Mouse (Mus musculus) heart, adult 2 months (tissue): Measurements from ENCODE around the gene Zfp738. TPM values are rescaled to one million over a fixed set of nuclear protein-coding genes. Genes with fewer than 3 reads are reported as not detected.
A peak's percentile ranks its signal among the peaks of the same experiment; 100 is the strongest.

Source experiments
- DNase-seq, 2 experiments: peaks; one replicate each; pipeline ENCODE4 v3.0.0; 2021
- H3K27ac ChIP-seq: fragments of 200-600 bp; 2 replicates; pipeline ENCODE4 v1.8.1; 2022
- H3K27me3 ChIP-seq: fragments of 200-500 bp; 2 replicates; pipeline ENCODE4 v1.6.1; 2012; ENCODE audit warnings: mild to moderate bottlenecking, low read length, inconsistent platforms, mixed read lengths; ENCODE audit not compliant: control insufficient read depth, insufficient read depth
- H3K36me3 ChIP-seq: fragments of 200-500 bp; 2 replicates; pipeline ENCODE4 v1.6.1; 2012; ENCODE audit warnings: low read length, inconsistent platforms; ENCODE audit not compliant: control insufficient read depth, insufficient read depth
- H3K4me1 ChIP-seq: fragments of 200-500 bp; 2 replicates; pipeline ENCODE4 v1.6.1; 2011; ENCODE audit warnings: low read length; ENCODE audit not compliant: control insufficient read depth, insufficient read depth
- H3K4me3 ChIP-seq: fragments of 200-600 bp; 2 replicates; pipeline ENCODE4 v1.8.1; 2022
- H3K79me2 ChIP-seq: fragments of 200-500 bp; replicated peaks from 2 replicates; pipeline ENCODE4 v1.6.1; 2012; ENCODE audit warnings: mild to moderate bottlenecking, inconsistent platforms, low read length, moderate library complexity, mixed read lengths; ENCODE audit not compliant: control insufficient read depth, insufficient read depth
- H3K9ac ChIP-seq: fragments of 200-500 bp; 2 replicates; pipeline ENCODE4 v1.6.1; 2012; ENCODE audit warnings: low read depth, mild to moderate bottlenecking, control low read depth, inconsistent platforms, low read length, mixed read lengths
- CTCF ChIP-seq: fragments of 200-600 bp; IDR thresholded peaks from 2 replicates; pipeline ENCODE4 v1.8.1; 2022; ENCODE audit warnings: antibody characterized with exemption, mild to moderate bottlenecking, moderate library complexity
- EP300 ChIP-seq: fragments of 200-500 bp; IDR thresholded peaks from 2 replicates; pipeline ENCODE4 v1.6.1; 2011; ENCODE audit warnings: low read depth, low read length, control low read depth; ENCODE audit not compliant: insufficient read depth
- POLR2A ChIP-seq: fragments of 200-500 bp; IDR thresholded peaks from 2 replicates; pipeline ENCODE4 v1.6.1; 2011; ENCODE audit warnings: mild to moderate bottlenecking, low read depth, low read length, control low read depth; ENCODE audit not compliant: insufficient read depth
- WGBS: fragments of 180-500 bp; shearing (Covaris S2); methylation state at CpG from one replicate; pipeline ENCODE4 v1.1.7; 2018; 5-methylcytosine and 5-hydroxymethylcytosine counted together
- intact Hi-C: fragments of 180-260 bp; cut with DNase I; formaldehyde crosslinking; loops from one replicate; pipeline ENCODE4 v1.15.1; 2025
- polyA plus RNA-seq: library from polyadenylated mRNA; depleted of rRNA; stranded (reverse); fragments of >200 nt; gene quantifications from 2 replicates; pipeline ENCODE4 v1.2.3, GENCODE M21; 2012; rRNA removed
- total RNA-seq, 2 experiments: library from RNA; stranded (reverse); gene quantifications; 2 replicates each; pipeline ENCODE4 v1.2.3; 2021

Gene Zfp738
- total and polyA plus RNA-seq, 3 experiments, result 1.7 to 4.0 (median 3.5) TPM

DNA sequence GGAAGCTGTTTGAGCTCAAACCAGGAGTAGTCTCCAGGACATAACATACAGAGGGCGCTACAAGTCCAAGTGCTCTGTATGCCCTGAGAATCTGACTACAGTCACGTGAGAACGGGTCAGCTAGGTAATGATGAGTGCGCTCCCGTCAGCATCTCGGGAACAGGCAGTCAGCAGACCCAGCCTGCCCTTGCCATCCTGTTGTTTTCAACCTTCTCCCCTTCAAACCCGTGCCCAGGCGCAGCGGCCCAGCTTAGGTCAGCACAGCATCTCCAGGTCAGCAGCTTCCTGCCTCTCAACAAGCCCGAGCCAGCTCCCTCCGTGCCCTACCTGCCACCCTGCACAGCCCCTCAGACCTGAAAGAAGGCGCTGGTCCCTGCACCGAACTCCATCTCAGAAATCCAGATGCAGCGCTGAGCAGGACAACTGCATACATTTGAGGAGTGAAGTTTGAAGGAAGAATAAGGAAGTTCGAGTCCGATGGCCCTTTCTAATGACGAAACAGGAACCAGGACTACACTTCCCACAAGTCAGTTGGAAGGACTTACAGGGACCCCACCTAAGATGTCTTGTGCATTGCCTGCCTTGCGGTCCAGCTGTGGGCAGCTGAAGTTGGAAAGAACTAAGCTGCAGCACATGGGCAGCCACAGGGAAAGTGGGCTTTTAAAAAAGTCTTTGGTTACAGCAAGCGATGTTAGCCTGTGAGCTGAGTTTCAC, 49.4 kb downstream of the Zfp738 start, which contains the start of the genes Gm49345 and Zfp729a:
Gm49345 (minus strand) TSS at position 476 of the 714 bp plus-strand sequence.
Zfp729a (minus strand) TSS at position 498 of the 714 bp plus-strand sequence.
- TF ChIP-seq CTCF (peak; percentile 52), POLR2A (peak; percentile 55), EP300 (no peak; the same call in none of the 2 replicates)
- Histone ChIP-seq H3K79me2 (no peaks in the 10 kb centered on the region; the same call in 1 of the 2 replicates), H3K9ac (peak within 1 kb of the TSS; percentile 75), H3K27ac (peak within 1 kb of the TSS; percentile 75), H3K4me3 (peak within 1 kb of the TSS; percentile 76), H3K27me3 (no peaks in the 10 kb centered on the region), H3K36me3 (no peaks in the 10 kb centered on the region), H3K4me1 (peaks cover 2% of the 10 kb centered on the region)
- intact Hi-C loops, result loop anchor here (2.0 to 5.0 kb wide), 5 partner anchors 29 to 510 kb away; partner anchors contain the start of genes Zfp729b and Zfp748
- WGBS, result under 1% methylated on average over 19 of the region's 19 CpGs
- DNase-seq, result peak; percentile 86 to 88

DNA sequence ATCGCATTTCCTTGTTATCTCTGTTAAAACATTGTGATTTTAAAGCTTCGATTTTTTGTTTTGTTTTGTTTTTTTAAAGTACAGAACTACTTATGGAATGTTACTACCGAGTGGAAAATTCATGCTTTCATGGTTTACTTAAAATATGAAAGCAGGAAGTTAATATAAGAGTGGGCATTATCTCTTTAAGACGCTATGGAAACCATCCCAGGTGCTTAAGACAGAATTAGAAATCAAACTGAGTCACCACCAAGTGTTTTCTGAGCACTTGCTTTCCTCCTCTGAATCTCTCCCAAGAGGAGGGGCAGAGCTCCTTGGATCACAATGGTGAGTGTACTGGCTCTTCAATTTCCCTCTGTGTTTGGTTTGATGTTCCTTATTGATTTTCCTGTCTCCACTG, 76.8 kb downstream of the Zfp738 start:
- Histone ChIP-seq H3K4me3 (peak overlapping the region; percentile 77; the same call in 1 of the 2 replicates), H3K27me3 (no peaks in the 10 kb centered on the region), H3K9ac (no peak overlapping the region), H3K79me2 (no peaks in the 10 kb centered on the region), H3K27ac (no peak overlapping the region), H3K4me1 (peaks cover 1% of the 10 kb centered on the region; the same call in 1 of the 2 replicates), H3K36me3 (no peaks in the 10 kb centered on the region)
- WGBS, result 57% methylated on average over 4 of the region's 4 CpGs
- intact Hi-C loops, result loop anchor here (10.0 kb wide), 1 partner anchor 205 kb away; the partner anchor contains the start of gene Zfp273
- TF ChIP-seq EP300, result no peak
- TF ChIP-seq CTCF, result no peak
- no peak for TF ChIP-seq POLR2A
- DNase-seq, result no peak

DNA sequence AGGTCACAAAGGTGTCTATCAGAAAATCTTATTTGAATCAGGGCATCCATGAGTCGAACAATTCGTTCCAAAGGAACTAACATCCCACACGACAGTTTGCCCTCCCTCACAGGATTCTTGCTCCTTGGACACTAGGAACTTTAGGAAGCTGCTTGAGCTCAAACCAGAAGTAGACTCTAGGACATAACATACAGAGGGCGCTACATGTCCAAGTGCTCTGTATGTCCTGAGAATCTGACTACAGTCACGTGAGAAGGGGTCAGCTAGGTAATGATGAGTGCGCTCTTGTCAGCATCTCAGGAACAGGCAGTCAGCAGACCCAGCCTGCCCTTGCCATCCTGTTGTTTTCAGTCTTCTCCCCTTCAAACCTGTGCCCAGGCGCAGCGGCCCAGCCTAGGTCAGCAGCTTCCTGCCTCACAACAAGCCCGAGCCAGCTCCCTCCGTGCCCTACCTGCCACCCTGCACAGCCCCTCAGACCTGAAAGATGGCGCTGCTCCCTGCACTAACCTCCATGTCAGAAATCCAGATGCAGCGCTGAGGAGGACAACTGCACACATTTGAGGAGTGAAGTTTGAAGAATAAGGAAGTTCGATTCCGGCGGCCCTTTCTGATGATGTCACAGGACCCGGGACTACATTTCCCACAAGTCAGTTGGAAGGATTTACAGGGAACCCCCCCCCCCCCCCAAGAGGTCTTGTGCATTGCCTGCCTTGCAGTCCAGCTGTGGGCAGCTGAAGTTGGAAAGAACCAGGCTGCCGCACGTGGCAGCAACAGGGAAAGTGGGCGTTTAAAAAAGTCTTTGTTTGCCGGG, 77.6 kb downstream of the Zfp738 start, which contains the start of gene Zfp729b:
Zfp729b (minus strand) TSS at position 642 of the 811 bp plus-strand sequence.
- H3K4me1 ChIP-seq, result peaks cover 1% of the 10 kb centered on the region; the same call in 1 of the 2 replicates
- H3K36me3 ChIP-seq, result no peaks in the 10 kb centered on the region
- peak; percentile 90 to 94 for DNase-seq
- intact Hi-C loops, result loop anchor here (2.0 kb wide), 3 partner anchors 28 to 116 kb away; partner anchors contain the start of genes Gm49345 and Zfp729a
- peak within 1 kb of the TSS; percentile 95 for H3K9ac ChIP-seq
- peak within 1 kb of the TSS; percentile 59 for H3K27ac ChIP-seq
- no peaks in the 10 kb centered on the region for H3K79me2 ChIP-seq
- no peak for TF ChIP-seq POLR2A
- peak; percentile 46 for TF ChIP-seq CTCF
- 1% methylated on average over 20 of the region's 20 CpGs for WGBS
- H3K4me3 ChIP-seq, result peak within 1 kb of the TSS; percentile 77
- no peaks in the 10 kb centered on the region for H3K27me3 ChIP-seq

Other genes starting within 250 kb of the Zfp738 start
- 1 to 10 TPM; 8.0 to 9.8 TPM for gene Zfp874a, start 235.4 kb downstream of the Zfp738 start, total RNA-seq
- 1.9 and 5.3 TPM in 2 replicates for gene Zfp874a, start 235.4 kb downstream of the Zfp738 start, polyA plus RNA-seq
- gene Zfp874b, start 202.8 kb downstream of the Zfp738 start, total RNA-seq, result 10 to 100 TPM; 16.7 to 17.4 TPM
- gene Zfp874b, start 202.8 kb downstream of the Zfp738 start, polyA plus RNA-seq, result 2.5 and 7.9 TPM in 2 replicates
- gene Zfp58, start 186.5 kb downstream of the Zfp738 start, total RNA-seq, result 1 to 10 TPM; 3.7 to 4.4 TPM
- 0.80 and 1.8 TPM in 2 replicates for gene Zfp58, start 186.5 kb downstream of the Zfp738 start, polyA plus RNA-seq
- gene Gm26965, start 160.9 kb downstream of the Zfp738 start, total RNA-seq, result not detected
- not detected in 2 replicates for gene Gm26965, start 160.9 kb downstream of the Zfp738 start, polyA plus RNA-seq
- gene Zfp87, start 160.9 kb downstream of the Zfp738 start, total RNA-seq, result 1 to 10 TPM; 8.4 to 8.6 TPM
- 9.2 and 18.7 TPM in 2 replicates for gene Zfp87, start 160.9 kb downstream of the Zfp738 start, polyA plus RNA-seq
- 1 to 10 TPM; 3.0 to 3.6 TPM for gene Zfp748, start 133.2 kb downstream of the Zfp738 start, total RNA-seq
- gene Zfp748, start 133.2 kb downstream of the Zfp738 start, polyA plus RNA-seq, result 1.6 TPM in 2 replicates
- 1 to 10 TPM; 3.5 to 3.9 TPM for gene Zfp729b, start 77.4 kb downstream of the Zfp738 start, total RNA-seq
- gene Zfp729b, start 77.4 kb downstream of the Zfp738 start, polyA plus RNA-seq, result 0.49 and 0.91 TPM in 2 replicates
- 1 to 10 TPM in 1 of 2 experiments, under 1 TPM in 1; 0.50 to 1.4 TPM for gene Gm49345, start 49.3 kb downstream of the Zfp738 start, total RNA-seq
- gene Gm49345, start 49.3 kb downstream of the Zfp738 start, polyA plus RNA-seq, result 0.32 TPM in 1 of 2 replicates, not detected in the other
- gene Zfp729a, start 49.3 kb downstream of the Zfp738 start, total RNA-seq, result 1 to 10 TPM; 2.9 to 4.1 TPM
- gene Zfp729a, start 49.3 kb downstream of the Zfp738 start, polyA plus RNA-seq, result 0.39 and 2.0 TPM in 2 replicates
- gene Zfp65, start 42.1 kb upstream of the Zfp738 start, total RNA-seq, result 1 to 10 TPM; 5.2 to 6.4 TPM
- 0.59 and 1.1 TPM in 2 replicates for gene Zfp65, start 42.1 kb upstream of the Zfp738 start, polyA plus RNA-seq
- gene Zfp85, start 68.2 kb upstream of the Zfp738 start, total RNA-seq, result 1 to 10 TPM; 1.7 to 3.0 TPM
- gene Zfp85, start 68.2 kb upstream of the Zfp738 start, polyA plus RNA-seq, result 0.66 and 1.4 TPM in 2 replicates
- 1 to 10 TPM in 1 of 2 experiments, under 1 TPM in 1; 0.84 to 1.1 TPM for gene Zfp493, start 92.6 kb upstream of the Zfp738 start, total RNA-seq
- gene Zfp493, start 92.6 kb upstream of the Zfp738 start, polyA plus RNA-seq, result 0.43 and 0.67 TPM in 2 replicates
- gene Zfp273, start 126.7 kb upstream of the Zfp738 start, total RNA-seq, result 1 to 10 TPM; 1.5 to 1.6 TPM
- gene Zfp273, start 126.7 kb upstream of the Zfp738 start, polyA plus RNA-seq, result 0.37 and 1.4 TPM in 2 replicates
- gene Gm10037, start 144.0 kb upstream of the Zfp738 start, total RNA-seq, result 1 to 10 TPM in 1 of 2 experiments, under 1 TPM in 1; 0.73 to 1.2 TPM
- gene Gm10037, start 144.0 kb upstream of the Zfp738 start, polyA plus RNA-seq, result 0.94 TPM in 1 of 2 replicates, not detected in the other
- not detected for gene BC048507, start 176.3 kb upstream of the Zfp738 start, total RNA-seq
- gene BC048507, start 176.3 kb upstream of the Zfp738 start, polyA plus RNA-seq, result not detected in 2 replicates